Mouse (Mus musculus): ENCODE data around the gene Clk4. TPM values are rescaled to one million over a fixed set of nuclear protein-coding genes. Genes with fewer than 3 reads are reported as not detected.

Gene Clk4
- total RNA-seq (2021), result 100 to 1,000 TPM; 105 to 127 TPM

GRCm38 (mm10) chr11:51261680-51262219, at the start of gene Clk4:
Gene Clk4, plus strand, starts transcription at chr11:51261730.
- no peak for DNase-seq (ENCODE audit: extremely low spot score in 1 of 2, low spot score in 1 of 2)

DNA sequence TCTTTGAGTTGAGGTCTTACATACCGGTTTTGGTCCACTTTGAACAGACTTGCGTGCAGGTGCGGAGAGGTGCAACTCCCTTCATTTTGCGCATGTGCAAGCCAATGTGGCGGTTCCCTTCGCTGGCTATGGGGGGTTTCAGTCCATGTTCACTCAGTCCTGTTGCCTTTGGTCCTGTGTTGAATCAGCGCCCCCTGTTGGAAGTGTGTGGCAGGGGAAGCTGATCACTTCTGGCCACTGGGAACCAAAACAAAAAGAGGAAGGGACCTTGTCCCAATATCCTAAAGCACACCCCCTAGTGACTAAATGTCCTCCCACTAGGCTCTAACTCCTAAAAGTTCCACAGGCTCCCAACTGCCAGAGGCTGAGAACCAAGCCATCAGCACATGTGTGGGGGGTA, 47.5 kb upstream of the Clk4 start:
- DNase-seq (ENCODE audit: extremely low spot score in 1 of 2, low spot score in 1 of 2), result no peak

GRCm38 (mm10) chr11:51219396-51219980, 42.0 kb upstream of the Clk4 start:
- DNase-seq (ENCODE audit: extremely low spot score in 1 of 2, low spot score in 1 of 2), result no peak

GRCm38 (mm10) chr11:51220308-51220707, 41.2 kb upstream of the Clk4 start, which contains the start of gene Gm12569:
Gene Gm12569, plus strand, starts transcription at chr11:51220473.
- no peak for DNase-seq (ENCODE audit: extremely low spot score in 1 of 2, low spot score in 1 of 2)

GRCm38 (mm10) chr11:51227104-51227503, 34.4 kb upstream of the Clk4 start:
- DNase-seq (ENCODE audit: extremely low spot score in 1 of 2, low spot score in 1 of 2), result peak in 1 of 2 experiments; percentile 37

- DNase-seq (ENCODE audit: extremely low spot score in 1 of 2, low spot score in 1 of 2), result no peak
These were observed 26.9 kb upstream of the Clk4 start for GRCm38 (mm10) chr11:51234626-51235025.

DNA sequence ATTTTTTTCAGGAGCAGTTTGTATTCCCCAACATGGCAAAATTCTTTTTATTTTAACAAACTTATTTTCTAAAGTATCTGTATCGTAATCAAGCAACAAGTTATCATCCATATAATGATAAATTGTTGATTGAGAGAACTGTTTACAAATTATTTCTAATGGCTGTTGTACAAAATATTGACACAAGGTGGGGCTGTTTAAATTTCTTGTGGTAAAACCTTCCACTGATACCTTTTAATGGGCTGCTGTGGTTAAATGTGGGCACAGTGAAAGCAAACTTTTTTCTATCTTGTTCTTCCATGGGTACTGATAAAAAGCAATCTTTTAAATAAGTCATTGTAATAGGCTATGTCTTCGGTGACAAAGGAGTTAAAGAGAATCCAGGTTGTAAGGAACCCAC, 18.6 kb upstream of the Clk4 start:
- no peak for DNase-seq (ENCODE audit: extremely low spot score in 1 of 2, low spot score in 1 of 2)

DNA sequence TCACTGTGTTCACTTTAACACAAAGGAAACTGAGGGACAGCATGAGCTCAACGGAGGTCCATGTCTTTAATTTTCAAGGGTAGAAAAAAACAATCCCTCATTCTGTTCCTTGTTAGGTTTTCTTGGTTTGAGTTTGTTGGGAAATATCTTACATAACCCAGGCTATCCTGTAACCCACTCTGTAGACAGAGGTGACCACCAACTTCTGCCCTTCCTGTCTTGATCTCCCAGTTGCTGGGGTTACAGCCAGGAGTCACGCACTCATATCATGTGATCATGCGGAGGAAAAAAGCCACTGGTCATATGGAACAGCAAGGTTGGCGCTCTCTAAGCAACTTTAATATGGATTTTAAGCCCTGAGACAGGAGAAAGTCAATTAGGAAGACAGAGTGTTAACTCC, 4.5 kb upstream of the Clk4 start:
- DNase-seq (ENCODE audit: extremely low spot score in 1 of 2, low spot score in 1 of 2), result no peak

GRCm38 (mm10) chr11:51262342-51263285, 1.1 kb downstream of the Clk4 start, which contains the start of gene BC049762:
Gene BC049762, minus strand, starts transcription at chr11:51263046.
- DNase-seq (ENCODE audit: extremely low spot score in 1 of 2, low spot score in 1 of 2), result peak; percentile 97

- peak in 1 of 2 experiments; percentile 56 for DNase-seq (ENCODE audit: extremely low spot score in 1 of 2, low spot score in 1 of 2)
These were observed 1.8 kb downstream of the Clk4 start for GRCm38 (mm10) chr11:51263286-51263831.

DNA sequence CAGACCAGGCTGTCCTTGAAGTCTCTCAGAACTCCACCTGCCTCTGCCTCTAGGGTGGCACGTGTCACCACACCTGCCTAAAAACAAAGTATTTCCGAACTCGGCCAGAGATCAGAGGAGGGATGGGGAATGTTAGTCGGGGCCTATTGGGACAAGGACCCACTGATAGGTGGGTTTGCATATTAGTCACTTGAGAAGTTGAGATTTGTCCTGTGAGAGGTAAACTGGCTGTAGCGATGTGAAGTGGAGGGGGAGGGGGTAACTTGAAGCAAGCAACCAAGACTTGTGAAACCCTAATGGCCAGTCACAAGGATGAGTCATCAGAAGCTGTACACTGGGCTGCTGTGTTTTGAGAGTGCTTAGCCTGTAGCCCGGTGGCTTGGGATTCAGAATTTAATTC, 2.8 kb downstream of the Clk4 start:
- DNase-seq (ENCODE audit: extremely low spot score in 1 of 2, low spot score in 1 of 2), result no peak

GRCm38 (mm10) chr11:51265326-51265725, 3.8 kb downstream of the Clk4 start:
- no peak for DNase-seq (ENCODE audit: extremely low spot score in 1 of 2, low spot score in 1 of 2)

GRCm38 (mm10) chr11:51274418-51274817, 12.9 kb downstream of the Clk4 start:
- no peak for DNase-seq (ENCODE audit: extremely low spot score in 1 of 2, low spot score in 1 of 2)

DNA sequence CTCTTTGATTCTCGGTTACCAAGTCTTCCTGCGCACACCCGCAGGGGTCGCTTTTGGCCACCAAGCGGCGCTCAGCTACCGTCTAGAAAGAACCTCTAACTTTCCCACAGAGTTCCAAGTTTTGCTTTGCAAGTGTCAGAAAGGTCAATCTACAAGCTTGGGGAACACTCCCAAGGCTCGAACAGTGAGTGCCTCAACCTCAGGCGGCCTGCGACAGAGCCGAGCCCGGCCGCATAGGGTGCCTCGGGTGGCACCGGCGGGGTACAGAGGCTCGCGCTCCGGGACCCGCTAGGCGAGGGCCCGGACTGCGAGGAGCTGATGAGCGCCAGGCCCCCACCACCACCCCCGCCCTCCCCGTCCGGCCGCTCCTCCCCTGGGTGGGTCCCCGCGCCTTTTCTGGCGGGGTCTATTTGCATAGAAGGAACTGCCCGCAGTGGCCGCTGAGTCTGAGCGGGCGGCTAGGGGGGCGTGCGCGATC, 28.1 kb downstream of the Clk4 start, which contains the start of gene Col23a1:
Gene Col23a1 (plus strand): TSS at position 357 of the 478 bp plus-strand sequence.
- peak; percentile 38 to 69 for DNase-seq (ENCODE audit: extremely low spot score in 1 of 2, low spot score in 1 of 2)

DNA sequence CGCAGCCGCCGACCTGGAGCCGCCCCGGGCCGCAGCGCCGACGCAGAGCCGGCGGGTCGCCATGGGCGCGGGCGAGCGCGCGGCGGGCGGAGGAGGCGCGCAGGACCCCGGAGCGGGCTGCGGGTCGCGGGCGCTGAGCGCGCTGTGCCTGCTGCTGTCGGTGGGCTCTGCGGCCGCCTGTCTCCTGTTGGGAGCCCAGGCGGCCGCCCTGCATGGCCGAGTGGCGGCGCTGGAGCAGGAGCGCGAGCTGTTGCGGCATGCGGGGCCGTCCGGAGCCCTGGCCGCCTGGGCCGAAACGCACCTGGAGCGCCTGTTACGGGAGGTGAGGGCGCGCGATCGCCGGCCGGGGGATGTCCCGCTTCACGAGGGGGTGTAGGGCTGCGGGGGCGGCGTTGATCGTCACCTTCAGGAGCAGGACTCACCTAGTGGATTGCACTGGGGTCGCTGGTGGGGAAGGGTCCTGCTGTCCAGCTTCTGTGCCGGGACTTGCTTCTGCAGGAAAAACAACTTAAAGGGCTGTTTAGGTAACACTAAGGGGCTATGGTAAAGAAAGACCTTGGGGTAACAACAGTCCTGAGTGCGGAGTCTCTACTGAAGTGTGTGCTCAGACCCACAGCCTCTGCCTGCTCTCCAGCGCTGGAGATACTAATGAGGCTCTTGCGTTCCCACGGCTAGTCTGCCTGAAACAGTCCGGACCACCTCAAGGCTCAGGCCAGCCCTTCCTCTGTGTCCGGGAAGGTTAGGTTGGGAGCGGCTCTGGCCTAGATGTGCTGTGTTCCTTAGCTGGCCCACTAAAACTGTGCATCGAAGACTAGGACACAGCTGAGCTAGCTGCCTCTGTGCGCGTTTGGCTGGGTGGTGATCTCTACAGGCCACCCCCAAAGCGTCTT, 28.8 kb downstream of the Clk4 start:
- DNase-seq (ENCODE audit: extremely low spot score in 1 of 2, low spot score in 1 of 2), result no peak

GRCm38 (mm10) chr11:51293956-51294530, 32.5 kb downstream of the Clk4 start:
- DNase-seq (ENCODE audit: extremely low spot score in 1 of 2, low spot score in 1 of 2), result no peak

DNA sequence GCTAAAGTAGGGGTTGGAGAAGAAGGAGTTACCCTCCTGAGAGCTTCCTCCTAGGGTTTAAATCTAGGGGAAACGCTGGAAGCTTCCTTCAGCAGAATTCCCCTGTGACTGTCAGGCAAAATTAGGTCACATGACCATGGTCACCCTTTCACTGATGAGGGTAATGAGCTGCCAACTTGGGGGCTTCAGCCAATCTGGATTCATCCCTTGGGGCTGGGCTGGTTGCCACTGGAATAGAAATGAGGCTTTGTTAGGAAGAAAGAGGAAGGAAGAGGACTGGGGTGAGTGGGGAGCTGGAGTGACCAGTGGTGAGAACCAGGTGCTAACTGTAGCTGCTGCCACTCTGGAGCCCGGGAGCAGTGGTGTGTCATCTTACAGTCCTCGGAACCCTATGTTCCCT, 34.2 kb downstream of the Clk4 start:
- no peak for DNase-seq (ENCODE audit: extremely low spot score in 1 of 2, low spot score in 1 of 2)

DNA sequence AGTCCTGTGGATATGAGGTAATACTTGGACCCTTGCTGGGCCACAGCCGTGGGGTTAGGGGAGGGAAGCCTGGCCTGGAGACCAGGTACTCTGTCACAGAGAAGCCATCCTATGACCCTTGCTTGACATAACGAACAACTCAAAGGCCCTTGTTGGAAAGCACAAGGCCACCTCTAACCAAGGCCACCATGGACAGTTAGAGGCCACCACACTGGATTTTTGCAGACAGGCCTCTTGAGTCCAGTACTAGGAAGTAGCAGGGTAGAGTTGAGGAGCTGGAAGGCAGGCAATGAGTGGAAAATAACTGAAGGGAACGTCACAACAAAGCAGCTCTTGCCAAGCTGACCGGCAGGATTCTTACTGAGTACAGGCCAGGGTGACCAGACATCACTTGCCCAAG, 37.2 kb downstream of the Clk4 start:
- DNase-seq (ENCODE audit: extremely low spot score in 1 of 2, low spot score in 1 of 2), result no peak

- DNase-seq (ENCODE audit: extremely low spot score in 1 of 2, low spot score in 1 of 2), result no peak
These were observed 40.9 kb downstream of the Clk4 start for GRCm38 (mm10) chr11:51302396-51302795.

All from layer of hippocampus, postnatal 25 days (tissue).